Mouse (Mus musculus): ENCODE data around the gene Nlgn2. TPM values are rescaled to one million over a fixed set of nuclear protein-coding genes. Genes with fewer than 3 reads are reported as not detected.
A peak's percentile ranks its signal among the peaks of the same experiment; 100 is the strongest.

Nlgn2 gene
- polyA plus RNA-seq, 1 experiment from 2014 or later: 3.5 TPM

DNA sequence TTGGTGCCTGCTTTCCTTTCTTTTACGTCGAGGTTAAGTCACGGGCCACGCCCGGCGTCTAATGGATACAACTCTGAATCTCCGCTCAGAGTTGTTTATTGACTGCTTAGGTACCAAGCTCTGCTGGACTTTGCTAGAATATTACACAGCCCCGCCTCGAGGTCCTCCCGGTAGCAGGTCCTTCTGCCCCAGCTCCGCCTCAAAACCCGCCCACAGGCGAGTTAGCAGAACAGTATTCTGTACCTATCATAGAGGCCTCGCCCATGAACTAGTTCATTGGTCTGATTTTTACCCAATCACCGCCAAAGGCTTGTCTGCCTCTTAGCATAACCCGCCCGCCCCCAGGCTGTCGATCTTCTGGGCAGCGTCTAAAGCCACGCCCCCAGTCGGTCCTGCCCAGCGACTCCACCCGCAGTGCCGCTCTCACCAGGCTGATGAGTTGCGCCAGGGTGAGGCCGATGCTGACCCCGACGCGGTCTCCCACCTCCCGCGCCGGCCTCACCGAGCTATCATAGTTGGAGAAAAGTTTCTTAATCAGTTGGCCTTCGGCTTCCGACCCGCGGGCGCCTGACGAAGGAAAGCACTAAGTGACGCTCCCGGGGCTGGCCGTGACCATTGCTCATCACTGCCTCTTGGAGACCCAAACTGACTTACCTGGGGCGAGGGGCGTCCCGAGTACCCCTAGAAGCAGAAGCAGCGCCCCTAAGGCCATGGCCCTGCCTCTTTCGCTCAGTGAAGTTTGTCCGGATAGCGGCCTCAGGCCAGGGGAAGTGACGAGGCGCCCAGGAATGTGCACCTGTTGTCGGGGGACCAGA is 42.2 kb downstream of the Nlgn2 start, which contains the start of gene Chrnb1:
TSS of gene Chrnb1 (minus strand) at position 776 of the 815 bp plus-strand sequence.
- H3K9me3 ChIP-seq (replicated peaks): no peaks in the 10 kb centered on the region
- 2% methylated on average over 52 of the region's 52 CpGs for WGBS
- H3K4me1 ChIP-seq: peaks cover 28% of the 10 kb centered on the region
- H3K27me3 ChIP-seq (ENCODE audit: low read depth, poor library complexity, severe bottlenecking): peaks cover 82% of the 10 kb centered on the region
- peak within 1 kb of the TSS; percentile 59 for H3K4me3 ChIP-seq
- H3K27ac ChIP-seq: peak within 1 kb of the TSS; percentile 72
- DNase-seq (ENCODE audit: low spot score): peak; percentile 88
- no peaks in the 10 kb centered on the region for H3K36me3 ChIP-seq

DNA sequence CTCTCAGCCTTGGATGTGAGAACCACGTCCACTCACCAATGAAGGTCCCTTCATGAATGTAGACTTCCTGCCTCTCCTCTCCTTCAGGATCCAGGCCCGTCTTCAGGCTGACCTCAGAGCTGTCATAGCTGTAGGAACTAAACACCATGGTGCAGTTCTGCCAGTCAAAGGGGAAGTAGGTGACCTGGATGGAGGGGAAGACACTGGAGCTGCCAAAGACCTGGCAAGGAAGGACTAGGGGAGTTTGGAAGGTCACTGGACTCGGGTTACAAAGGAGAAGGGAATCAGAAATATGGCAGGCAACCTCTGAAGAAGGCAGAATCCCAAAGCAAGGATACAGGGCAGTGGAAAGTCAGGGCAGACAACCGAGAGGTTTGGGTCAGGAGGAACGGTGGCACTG is 44.2 kb downstream of the Nlgn2 start:
- H3K4me1 ChIP-seq: peaks cover 13% of the 10 kb centered on the region
- 64% methylated on average over 5 of the region's 5 CpGs for WGBS
- H3K36me3 ChIP-seq: no peaks in the 10 kb centered on the region
- DNase-seq (ENCODE audit: low spot score): no peak
- peaks cover 62% of the 10 kb centered on the region for H3K27me3 ChIP-seq (ENCODE audit: low read depth, poor library complexity, severe bottlenecking)
- no peaks in the 10 kb centered on the region for H3K9me3 ChIP-seq (replicated peaks)
- no peak overlapping the region for H3K27ac ChIP-seq
- no peak overlapping the region for H3K4me3 ChIP-seq

- DNase-seq (ENCODE audit: low spot score): no peak
- H3K36me3 ChIP-seq: no peaks in the 10 kb centered on the region
- peaks cover 46% of the 10 kb centered on the region for H3K27me3 ChIP-seq (ENCODE audit: low read depth, poor library complexity, severe bottlenecking)
- no peak overlapping the region for H3K27ac ChIP-seq
- peaks cover 13% of the 10 kb centered on the region for H3K4me1 ChIP-seq
- H3K9me3 ChIP-seq (replicated peaks): no peaks in the 10 kb centered on the region
- H3K4me3 ChIP-seq: no peak overlapping the region
- 74% methylated on average over 5 of the region's 5 CpGs for WGBS
Measured at GRCm38 (mm10) chr11:69791420-69791819, 46.2 kb downstream of the Nlgn2 start.

DNA sequence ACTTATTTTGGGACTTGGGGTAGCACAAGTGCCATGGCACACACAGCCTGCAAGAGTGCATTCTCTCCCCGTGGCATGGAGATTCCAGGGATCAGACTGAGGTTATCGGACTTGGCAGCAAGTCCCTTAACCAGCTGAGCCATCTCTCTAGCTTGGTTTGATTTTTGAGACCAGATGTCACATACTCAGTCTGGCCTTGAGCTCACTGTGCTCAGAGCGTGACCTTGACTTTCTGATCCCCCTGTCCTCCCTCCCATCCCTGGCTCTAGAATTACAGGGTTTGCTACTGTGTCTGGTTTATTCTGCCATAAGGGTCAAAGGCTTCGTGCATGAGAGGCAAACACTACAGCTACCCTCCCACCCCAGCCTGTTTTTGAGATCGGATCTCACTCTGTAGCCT is 48.2 kb downstream of the Nlgn2 start:
- Histone ChIP-seq H3K4me3 (no peak overlapping the region), H3K36me3 (no peaks in the 10 kb centered on the region), H3K9me3 (replicated peaks) (no peaks in the 10 kb centered on the region), H3K27ac (no peak overlapping the region), H3K27me3 (ENCODE audit: low read depth, poor library complexity, severe bottlenecking) (peaks cover 27% of the 10 kb centered on the region), H3K4me1 (0 out of 2 replicates have a peak, but pooled peaks cover 2% of the 10 kb centered on the region)
- no peak for DNase-seq (ENCODE audit: low spot score)
- 70% methylated on average over 5 of the region's 5 CpGs for WGBS

GRCm38 (mm10) chr11:69787306-69787705 is 50.3 kb downstream of the Nlgn2 start:
- DNase-seq (ENCODE audit: low spot score): no peak
- no peaks in the 10 kb centered on the region for H3K36me3 ChIP-seq
- no peak overlapping the region for H3K27ac ChIP-seq
- no peak overlapping the region for H3K4me3 ChIP-seq
- H3K9me3 ChIP-seq (replicated peaks): no peaks in the 10 kb centered on the region
- WGBS: 88% methylated on average over 5 of the region's 5 CpGs
- H3K4me1 ChIP-seq: 0 out of 2 replicates have a peak, but pooled peaks cover 2% of the 10 kb centered on the region
- H3K27me3 ChIP-seq (ENCODE audit: low read depth, poor library complexity, severe bottlenecking): peaks cover 12% of the 10 kb centered on the region; the same call in 1 of the 2 replicates

DNA sequence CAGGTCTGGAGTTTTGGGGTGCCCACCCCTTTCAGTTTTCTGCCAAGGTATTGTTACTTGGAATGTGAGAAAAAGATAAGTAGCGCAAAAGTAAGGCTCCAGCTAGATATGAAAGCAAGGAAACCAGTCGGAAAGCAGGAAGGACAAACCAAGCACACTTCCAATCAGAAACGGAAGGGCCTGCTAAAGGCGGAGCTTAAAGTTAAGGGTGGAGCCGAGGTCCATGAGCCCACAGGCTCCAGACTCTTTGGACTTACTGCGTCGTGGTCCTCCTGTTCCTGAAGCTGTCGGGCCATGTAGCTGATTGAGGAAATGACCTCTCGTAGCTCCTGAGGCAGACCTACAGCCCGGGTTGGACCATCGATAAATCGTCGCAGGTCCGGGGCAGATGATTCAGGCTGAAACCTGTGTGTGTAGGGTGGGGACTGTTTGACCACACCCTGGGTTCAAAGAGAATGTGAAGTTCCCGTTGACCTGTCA is 52.8 kb downstream of the Nlgn2 start:
- no peaks in the 10 kb centered on the region for H3K9me3 ChIP-seq (replicated peaks)
- no peaks in the 10 kb centered on the region for H3K4me1 ChIP-seq
- H3K36me3 ChIP-seq: no peaks in the 10 kb centered on the region
- DNase-seq (ENCODE audit: low spot score): no peak
- H3K4me3 ChIP-seq: peak overlapping the region; percentile 23; the same call in 1 of the 2 replicates
- 41% methylated on average over 15 of the region's 15 CpGs for WGBS
- no peak overlapping the region for H3K27ac ChIP-seq
- H3K27me3 ChIP-seq (ENCODE audit: low read depth, poor library complexity, severe bottlenecking): peaks cover 27% of the 10 kb centered on the region

DNA sequence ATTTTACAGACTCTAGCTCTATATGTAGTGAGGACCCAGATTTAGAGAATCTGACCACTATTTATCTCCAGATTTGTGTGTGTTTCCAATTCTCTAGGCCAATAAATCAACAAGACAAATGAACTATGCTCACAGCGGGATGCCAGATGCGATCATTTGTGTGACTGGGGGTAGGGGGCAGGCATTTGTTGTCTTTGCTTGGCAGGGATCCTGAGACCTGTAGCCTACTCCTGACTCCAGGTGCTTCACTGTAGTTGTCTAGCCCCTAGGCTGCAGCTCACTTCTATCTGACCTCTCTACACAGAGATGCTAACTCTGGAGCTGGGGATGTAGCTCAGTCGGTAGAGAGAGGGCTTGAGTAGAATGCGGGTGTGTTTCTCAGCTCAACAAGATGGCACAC is 55.8 kb downstream of the Nlgn2 start:
- DNase-seq (ENCODE audit: low spot score): no peak
- 35% methylated on average over 4 of the region's 4 CpGs for WGBS
- Histone ChIP-seq H3K4me1 (peaks cover 19% of the 10 kb centered on the region), H3K27ac (no peak overlapping the region), H3K4me3 (no peak overlapping the region), H3K27me3 (ENCODE audit: low read depth, poor library complexity, severe bottlenecking) (peaks cover 57% of the 10 kb centered on the region), H3K9me3 (replicated peaks) (no peaks in the 10 kb centered on the region), H3K36me3 (0 out of 2 replicates have a peak, but pooled peaks cover 2% of the 10 kb centered on the region)

- 35% methylated on average over 7 of the region's 7 CpGs for WGBS
- Histone ChIP-seq H3K9me3 (replicated peaks) (no peaks in the 10 kb centered on the region), H3K4me1 (peaks cover 19% of the 10 kb centered on the region), H3K36me3 (0 out of 2 replicates have a peak, but pooled peaks cover 2% of the 10 kb centered on the region), H3K4me3 (no peak overlapping the region), H3K27ac (0 out of 2 replicates have a peak overlapping the region, but pooled peaks have one; percentile 14), H3K27me3 (ENCODE audit: low read depth, poor library complexity, severe bottlenecking) (peaks cover 79% of the 10 kb centered on the region)
- DNase-seq (ENCODE audit: low spot score): no peak
Measured at GRCm38 (mm10) chr11:69778985-69779384, 58.6 kb downstream of the Nlgn2 start.

DNA sequence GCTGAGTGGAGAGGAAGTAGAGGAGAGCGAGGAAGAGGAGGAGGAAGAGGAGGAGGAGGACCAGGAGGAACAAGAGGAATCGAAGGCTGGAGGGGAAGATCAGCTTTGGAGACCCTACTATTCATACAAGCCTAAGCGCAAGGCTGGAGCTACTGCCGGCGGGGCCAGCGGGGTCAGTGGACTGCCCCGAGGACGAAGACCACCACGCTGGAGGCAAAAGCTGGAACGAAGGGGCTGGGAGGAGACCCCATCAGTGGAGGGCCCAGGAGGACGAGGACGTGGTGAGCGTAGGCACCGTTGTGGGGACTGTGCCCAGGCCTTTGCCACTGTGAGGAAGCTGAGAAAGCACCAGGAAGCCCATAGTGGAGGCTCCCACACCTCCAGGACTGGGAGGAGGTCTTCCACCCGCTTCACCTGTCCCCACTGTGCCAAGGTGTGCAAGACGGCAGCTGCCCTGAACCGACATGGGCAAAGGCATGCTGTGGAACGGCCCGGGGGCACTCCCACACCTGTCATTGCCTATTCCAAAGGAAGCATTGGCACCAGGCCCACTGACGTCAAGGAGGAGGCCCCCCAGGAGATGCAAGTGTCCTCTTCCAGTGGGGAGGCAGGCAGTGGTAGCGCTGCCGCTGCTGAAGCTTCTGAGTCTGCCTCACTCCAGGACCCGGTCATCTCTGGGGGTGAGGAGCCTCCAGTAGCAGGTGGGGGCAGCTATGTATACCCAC is 59.2 kb downstream of the Nlgn2 start:
- H3K4me1 ChIP-seq: peaks cover 19% of the 10 kb centered on the region
- 67% methylated on average over 23 of the region's 23 CpGs for WGBS
- H3K9me3 ChIP-seq (replicated peaks): no peaks in the 10 kb centered on the region
- 0 out of 2 replicates have a peak, but pooled peaks cover 2% of the 10 kb centered on the region for H3K36me3 ChIP-seq
- peaks cover 79% of the 10 kb centered on the region for H3K27me3 ChIP-seq (ENCODE audit: low read depth, poor library complexity, severe bottlenecking)
- H3K4me3 ChIP-seq: no peak overlapping the region
- H3K27ac ChIP-seq: 0 out of 2 replicates have a peak overlapping the region, but pooled peaks have one; percentile 14
- DNase-seq (ENCODE audit: low spot score): no peak

GRCm38 (mm10) chr11:69777504-69778257 is 59.9 kb downstream of the Nlgn2 start:
- 64% methylated on average over 26 of the region's 26 CpGs for WGBS

GRCm38 (mm10) chr11:69776488-69776887 is 61.1 kb downstream of the Nlgn2 start:
- no peak overlapping the region for H3K4me3 ChIP-seq
- 0 out of 2 replicates have a peak, but pooled peaks cover 2% of the 10 kb centered on the region for H3K36me3 ChIP-seq
- no peak for DNase-seq (ENCODE audit: low spot score)
- H3K27me3 ChIP-seq (ENCODE audit: low read depth, poor library complexity, severe bottlenecking): peaks cover 65% of the 10 kb centered on the region
- 82% methylated on average over 20 of the region's 20 CpGs for WGBS
- peak overlapping the region; percentile 37; the same call in 1 of the 2 replicates for H3K27ac ChIP-seq
- H3K9me3 ChIP-seq (replicated peaks): no peaks in the 10 kb centered on the region
- peaks cover 19% of the 10 kb centered on the region for H3K4me1 ChIP-seq

More at GRCm38 (mm10) chr11:69777504-69778257, 59.9 kb downstream of the Nlgn2 start:
- Histone ChIP-seq H3K9me3 (replicated peaks) (no peaks in the 10 kb centered on the region), H3K27me3 (ENCODE audit: low read depth, poor library complexity, severe bottlenecking) (peaks cover 76% of the 10 kb centered on the region), H3K27ac (peak overlapping the region; percentile 36; the same call in 1 of the 2 replicates), H3K36me3 (0 out of 2 replicates have a peak, but pooled peaks cover 2% of the 10 kb centered on the region), H3K4me3 (no peak overlapping the region), H3K4me1 (peaks cover 19% of the 10 kb centered on the region)
- DNase-seq (ENCODE audit: low spot score): no peak

DNA sequence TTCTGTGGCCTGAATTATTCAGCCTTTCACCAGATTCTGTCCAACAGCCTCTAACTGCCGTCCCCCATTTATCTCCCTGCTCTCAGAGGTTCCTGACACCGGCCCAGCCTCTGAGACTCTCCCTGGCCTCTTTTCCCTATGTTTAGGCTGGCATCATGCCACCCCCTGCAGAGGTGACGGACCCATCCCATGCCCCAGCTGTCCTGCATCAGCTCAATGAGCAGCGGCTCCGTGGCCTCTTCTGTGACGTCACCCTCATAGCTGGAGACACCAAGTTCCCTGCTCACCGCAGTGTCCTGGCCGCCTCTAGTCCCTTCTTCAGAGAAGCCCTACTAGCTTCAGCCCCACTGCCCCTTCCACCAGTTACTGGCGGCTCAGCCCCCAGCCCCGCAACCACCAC is 61.9 kb downstream of the Nlgn2 start:
- H3K4me3 ChIP-seq: no peak overlapping the region
- H3K36me3 ChIP-seq: 0 out of 2 replicates have a peak, but pooled peaks cover 2% of the 10 kb centered on the region
- no peaks in the 10 kb centered on the region for H3K9me3 ChIP-seq (replicated peaks)
- DNase-seq (ENCODE audit: low spot score): no peak
- no peak overlapping the region for H3K27ac ChIP-seq
- peaks cover 19% of the 10 kb centered on the region for H3K4me1 ChIP-seq
- 67% methylated on average over 10 of the region's 10 CpGs for WGBS
- H3K27me3 ChIP-seq (ENCODE audit: low read depth, poor library complexity, severe bottlenecking): peaks cover 65% of the 10 kb centered on the region

Measured in limb, embryonic 10.5 days (tissue).